Mouse (Mus musculus) heart, postnatal 25 days (tissue): ENCODE measurements at regions not wholly inside any gene's neighbourhood (a gene's known extent, or its start where the extent isn't known, plus 50 kb on each side); places are given as distances from the start of the nearest gene placed in this dataset.

Experiments
- DNase-seq: peaks from one replicate; pipeline ENCODE4 v3.0.0; 2022; ENCODE audit warnings: low spot score
- intact Hi-C: fragments of 180-260 bp; cut with DNase I; formaldehyde crosslinking; loops from one replicate; pipeline ENCODE4 v1.15.1; 2025

DNA sequence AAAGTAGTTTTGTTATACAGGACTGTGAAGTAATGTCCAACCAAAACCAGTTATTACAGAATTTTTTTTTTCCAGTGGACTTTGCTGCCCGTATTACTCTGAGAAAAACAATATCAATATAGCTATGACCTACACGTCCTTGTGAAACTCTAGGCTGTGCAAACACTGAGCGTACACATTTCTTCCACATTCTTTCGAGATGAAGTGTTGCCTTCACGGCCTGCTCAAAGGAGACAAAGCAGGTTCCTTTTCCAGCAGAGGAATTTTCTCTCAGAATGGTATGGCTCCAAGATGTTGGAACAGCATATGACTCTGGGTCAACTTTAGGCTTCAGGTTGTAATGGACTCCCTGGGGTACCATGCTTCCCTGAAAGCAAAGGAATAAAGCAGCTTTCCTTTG, 463.6 kb downstream of the Epha4 start:
- intact Hi-C loops: no loop called here
- no peak for DNase-seq

DNA sequence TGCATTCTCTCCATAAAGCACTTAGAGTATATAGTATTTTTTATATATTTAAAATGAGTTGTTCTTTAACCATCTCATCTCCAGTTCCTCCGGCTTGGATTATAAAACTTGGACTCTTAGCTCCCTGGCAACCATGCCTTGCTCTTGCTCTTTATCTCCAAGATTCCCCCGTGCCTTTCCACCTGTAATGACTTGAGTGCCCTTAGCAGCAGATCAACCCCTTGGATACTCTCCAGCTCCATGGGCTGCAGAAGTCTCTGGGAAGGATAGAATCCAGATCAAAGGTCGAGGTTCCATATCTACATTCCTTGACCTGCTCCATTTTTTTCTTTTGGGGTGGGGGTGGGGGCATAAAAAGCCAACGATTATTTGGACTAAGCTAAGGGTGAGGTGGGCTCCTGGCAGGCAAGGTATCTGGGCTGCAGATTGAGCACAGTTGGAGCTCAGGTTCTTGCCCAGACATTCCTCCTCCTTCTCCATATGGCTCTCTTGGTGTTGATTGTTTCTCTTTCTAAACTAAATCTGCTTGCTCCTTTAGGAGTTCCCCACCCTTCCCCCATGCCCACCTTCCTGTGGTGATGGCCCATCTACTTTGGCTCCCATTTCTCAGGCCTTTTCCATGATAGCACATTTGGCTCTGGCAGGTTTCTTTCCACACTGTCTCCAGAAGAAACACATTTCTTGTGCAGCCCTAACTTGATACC, 460.9 kb downstream of the Epha4 start:
- intact Hi-C loops: no loop called here
- no peak for DNase-seq

DNA sequence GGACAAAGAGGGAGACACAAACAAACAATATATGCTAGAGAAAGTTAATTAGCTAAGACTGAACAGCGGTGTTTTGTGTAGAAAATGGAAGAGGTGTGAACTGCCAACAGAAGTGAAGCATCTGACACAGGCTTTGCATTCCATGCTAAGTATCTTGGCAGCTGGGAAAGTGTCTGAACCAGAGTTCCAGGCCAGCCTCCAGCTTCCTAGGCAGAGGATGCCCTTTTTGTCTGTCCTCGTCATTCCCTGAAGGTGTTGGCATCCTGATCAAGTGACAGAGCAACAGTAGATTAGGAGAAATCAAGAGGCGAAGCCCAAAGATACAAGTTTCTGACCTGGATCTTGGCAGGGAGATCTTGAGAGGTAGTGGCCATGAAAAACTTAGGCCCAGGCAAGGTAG, 452.4 kb downstream of the Epha4 start:
- no peak for DNase-seq
- intact Hi-C loops: loop anchor here (10.0 kb wide), 1 partner anchor 1128 kb away; no protein-coding TSS in a partner anchor

DNA sequence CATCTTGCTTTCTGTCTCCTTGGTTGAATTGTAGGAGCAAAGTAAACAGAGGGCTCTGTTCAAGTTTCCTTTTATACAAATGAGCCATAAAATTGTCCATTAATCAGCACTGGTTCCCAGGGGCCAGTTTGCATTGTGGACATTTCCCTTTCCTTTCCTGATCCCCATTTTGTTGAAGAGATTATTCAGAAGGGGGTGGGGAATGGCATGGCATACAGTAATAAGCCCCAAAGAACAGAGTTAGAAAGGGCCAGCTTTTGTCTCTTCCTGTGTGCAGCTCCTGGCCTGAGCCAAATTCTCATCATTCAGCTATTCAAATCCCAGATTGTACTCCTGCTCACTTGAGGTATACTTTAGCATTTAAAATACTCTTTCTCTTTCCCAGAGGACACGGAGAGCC, 441.8 kb downstream of the Epha4 start:
- DNase-seq: no peak
- intact Hi-C loops: no loop called here

DNA sequence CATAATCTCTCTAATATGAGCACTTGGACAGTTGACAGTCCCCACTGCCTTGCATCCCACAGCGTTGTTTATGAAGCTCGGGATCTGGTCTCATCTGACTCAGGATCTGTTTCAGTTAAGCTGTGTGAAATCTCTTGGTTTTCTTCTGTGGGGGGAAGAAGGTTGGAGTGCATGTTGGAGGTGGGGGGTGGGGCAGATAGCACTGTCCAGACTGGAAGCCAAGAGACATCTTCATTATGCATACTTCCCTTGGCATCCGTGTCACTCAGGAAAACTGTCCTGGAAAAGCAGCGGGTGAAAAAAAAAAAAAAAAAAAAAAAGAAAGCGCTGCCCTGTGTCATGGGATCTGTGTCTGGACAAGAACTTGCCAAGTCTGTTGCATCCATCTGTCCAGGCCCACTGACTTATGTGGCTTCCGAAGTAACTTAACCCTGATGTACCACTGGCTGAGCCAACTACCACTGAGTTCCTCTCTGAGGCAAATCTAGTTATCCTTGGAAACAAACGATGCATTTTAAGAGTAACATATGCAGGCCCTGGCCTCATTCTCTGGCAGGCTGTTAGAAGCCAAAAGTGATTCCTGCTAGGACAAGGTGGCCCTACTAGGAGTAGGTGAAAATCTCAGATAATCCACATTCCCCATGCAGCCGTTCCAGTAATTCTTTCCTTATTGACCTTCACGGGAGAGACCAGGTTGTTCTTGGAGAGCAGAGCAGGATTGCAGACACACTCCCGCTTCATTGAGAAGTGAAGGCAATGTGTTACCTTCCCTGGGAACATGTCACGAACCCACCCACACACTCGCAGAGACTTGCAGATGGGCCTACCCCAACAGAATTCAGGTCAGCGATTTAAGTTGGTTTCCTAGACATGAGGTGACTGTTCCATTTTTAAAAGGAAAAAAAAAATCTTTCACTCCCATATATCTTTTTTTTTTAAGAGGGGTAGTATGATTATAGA, 439.7 kb downstream of the Epha4 start:
- intact Hi-C loops: no loop called here
- DNase-seq: no peak

DNA sequence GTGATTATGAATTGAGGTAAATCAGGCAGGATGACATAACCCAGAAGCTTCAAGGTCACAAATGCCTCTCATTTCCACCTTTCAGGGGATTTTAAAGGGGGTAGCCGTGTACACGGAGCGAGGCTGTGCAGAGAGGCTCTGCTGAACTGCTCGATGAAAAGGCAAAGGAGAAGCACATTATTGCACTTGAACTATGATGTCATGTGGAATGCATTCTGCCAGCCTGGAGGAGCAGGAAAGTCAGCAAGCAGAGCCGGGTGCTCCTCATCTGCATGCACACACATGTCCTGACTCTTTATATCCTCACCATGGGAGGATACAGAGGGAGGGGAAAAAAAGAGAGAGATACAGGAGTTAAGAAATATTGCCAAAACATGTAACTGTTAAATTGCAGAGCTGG, 434.1 kb downstream of the Epha4 start:
- intact Hi-C loops: loop anchor here (5.0 to 10.0 kb wide), 2 partner anchors 437 to 1156 kb away; partner anchors contain the start of gene Epha4
- no peak for DNase-seq

DNA sequence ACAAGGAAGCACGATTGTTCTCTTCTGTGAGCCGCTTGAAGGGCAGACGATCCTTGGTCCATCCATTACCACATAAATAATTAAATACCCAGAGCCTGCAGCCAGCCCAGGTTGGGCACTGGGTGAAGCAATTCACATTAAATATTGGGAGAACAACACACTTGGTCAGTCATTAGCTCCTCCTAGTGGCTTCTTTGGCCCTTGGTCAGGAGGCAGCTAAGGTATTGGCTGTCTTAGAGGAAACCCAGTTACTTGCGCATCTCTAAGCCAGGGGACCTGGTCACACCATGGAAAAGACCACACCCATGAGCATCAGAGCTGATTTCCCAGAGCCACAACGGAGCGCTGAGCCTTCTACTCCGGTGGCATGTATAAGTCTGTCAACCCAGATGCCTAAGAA, 433.2 kb downstream of the Epha4 start:
- DNase-seq: no peak
- intact Hi-C loops: loop anchor here (5.0 to 10.0 kb wide), 2 partner anchors 436 to 1157 kb away; partner anchors contain the start of gene Epha4

DNA sequence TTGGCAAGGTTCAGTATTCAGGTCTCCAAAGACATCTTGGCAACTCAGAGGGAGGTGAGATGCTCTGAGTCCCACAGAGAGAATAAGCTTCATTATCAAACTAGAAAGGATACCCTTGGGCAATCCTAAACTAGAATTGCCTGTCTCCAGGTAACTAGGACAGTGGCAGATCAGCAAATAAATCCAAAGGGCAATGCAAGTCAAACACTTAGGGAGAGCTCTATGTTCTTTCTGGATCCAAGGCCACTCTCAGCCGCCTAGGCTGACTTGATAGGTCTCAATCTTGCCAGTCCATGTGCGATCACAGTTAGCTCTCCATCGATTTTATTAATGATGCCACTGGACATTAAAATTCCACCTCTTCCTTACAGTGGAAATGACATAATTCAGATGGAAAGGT, 432.5 kb downstream of the Epha4 start:
- no peak for DNase-seq
- intact Hi-C loops: loop anchor here (5.0 to 10.0 kb wide), 2 partner anchors 435 to 1158 kb away; partner anchors contain the start of gene Epha4

DNA sequence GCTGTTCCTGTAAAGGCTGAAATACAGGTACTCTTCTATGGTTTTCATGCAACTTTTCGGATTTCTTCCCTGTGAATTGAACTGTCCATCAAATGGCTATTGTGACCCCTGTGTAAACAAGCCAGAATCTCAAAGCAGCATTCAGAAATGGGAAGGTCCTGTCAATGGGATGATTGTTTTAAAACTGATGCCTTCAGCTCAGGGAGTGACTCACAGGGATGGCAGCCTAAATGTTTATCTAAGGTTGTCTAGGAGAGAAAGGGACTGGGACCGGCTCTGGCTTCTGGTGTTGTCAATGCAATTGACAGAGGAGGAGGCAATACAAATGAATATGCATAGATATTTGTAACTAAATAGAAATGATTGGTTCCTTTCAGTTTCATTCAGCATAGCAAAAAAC, 421.3 kb downstream of the Epha4 start:
- DNase-seq: no peak
- intact Hi-C loops: no loop called here

DNA sequence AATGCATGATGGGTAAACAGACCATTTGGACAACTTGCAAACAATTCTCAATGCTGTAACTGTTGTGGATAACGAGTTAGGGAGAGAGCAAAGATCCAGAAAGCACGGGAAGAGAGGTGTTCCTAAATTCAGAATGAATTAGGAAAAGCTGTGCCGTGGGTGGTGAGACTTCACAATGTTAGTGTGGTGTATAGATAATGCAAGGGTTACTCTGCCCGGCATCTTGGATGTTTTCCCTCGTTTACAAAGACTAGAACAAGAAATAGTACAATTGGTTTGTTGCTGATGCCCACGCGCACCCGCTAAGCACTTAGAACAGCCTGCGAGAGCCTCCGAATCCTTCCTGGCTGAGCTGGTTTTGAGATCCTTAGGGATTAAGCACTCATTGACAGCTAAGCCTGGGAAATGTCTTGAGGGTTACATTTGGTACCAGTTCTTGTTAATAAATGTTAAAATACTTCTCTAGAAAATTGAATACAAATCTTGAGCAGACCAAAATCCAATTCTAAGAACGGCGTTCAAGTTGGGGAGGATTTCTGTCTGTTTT, 413.1 kb downstream of the Epha4 start:
- DNase-seq: no peak
- intact Hi-C loops: no loop called here

DNA sequence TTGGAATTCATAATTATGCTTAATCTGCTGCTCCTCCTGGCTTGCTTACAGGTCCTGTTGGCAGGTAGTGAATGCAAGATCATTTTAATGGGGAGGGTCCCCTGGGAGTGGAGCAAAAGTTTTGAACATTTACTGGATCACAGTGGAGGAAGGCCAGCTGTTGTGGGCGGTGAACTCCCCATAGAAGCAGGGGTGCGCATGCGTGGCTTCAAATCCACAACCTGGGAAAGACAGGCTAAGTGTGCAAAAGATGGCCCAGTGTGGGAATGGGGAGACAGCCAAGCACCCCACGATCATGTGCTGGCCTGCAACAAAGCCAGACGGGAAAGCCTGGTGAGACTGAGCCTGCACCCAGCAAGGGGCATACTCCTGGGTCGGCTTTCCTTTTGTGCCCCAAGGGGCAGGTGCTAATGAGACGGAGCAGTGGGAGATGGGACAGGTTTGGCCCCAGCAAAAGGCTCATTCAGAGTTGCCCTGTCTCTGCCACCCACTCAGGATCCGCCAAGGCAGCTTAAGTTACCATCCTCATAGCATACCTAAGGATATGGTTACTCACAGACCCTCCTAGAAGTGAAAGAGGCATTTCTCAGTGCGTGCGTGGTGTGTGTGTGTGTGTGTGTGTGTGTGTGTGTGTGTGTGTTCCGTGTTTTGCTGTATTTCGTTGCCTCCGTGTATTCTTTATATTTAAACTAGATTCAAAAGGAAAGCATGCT, 412.3 kb downstream of the Epha4 start:
- intact Hi-C loops: no loop called here

DNA sequence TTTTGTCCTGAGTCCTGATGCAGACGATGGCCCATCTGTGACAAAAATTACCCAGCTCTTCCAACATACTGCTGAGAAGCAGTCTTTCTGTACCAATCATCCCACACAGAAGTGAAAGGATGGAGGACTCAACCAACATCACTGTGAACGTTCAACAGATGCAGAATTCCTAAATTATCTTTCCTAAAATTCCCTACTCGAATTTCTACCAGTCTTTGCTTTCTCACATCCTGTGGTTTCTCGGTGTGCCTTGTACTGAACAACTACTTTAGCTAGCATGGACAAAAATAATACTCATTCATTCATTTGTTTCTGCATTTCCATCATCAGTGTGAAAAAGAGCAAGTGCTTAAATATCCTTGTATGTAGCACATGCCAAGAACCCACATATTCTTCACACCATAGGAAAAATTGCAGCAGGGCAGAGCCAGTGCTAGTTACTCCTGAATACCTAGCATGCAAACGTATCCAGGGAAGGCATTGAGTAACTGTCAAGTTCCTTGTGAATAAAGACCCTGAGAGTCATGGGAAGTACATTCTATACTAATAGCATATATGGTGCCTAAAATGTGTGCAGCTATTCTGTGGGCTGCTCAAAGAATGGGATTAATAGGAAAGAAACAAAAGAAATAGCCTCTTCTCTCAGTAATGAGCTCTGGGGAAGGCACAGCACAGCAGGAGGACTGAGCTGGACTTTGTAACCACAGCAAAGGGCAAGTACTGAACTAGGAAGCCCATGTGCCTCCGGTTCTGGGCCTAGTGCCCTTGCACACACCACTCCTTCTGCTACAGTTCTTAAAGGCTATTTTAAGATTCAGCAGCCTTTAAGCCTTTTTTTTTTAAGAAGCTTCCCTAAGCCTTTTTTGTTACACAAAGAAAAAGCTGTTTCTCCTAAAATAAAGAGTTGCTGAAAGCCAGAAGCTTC, 404.8 kb downstream of the Epha4 start:
- intact Hi-C loops: no loop called here
- DNase-seq: no peak

More for the DNA sequence above, 412.3 kb downstream of the Epha4 start:
- peak; percentile 29 for DNase-seq

DNA sequence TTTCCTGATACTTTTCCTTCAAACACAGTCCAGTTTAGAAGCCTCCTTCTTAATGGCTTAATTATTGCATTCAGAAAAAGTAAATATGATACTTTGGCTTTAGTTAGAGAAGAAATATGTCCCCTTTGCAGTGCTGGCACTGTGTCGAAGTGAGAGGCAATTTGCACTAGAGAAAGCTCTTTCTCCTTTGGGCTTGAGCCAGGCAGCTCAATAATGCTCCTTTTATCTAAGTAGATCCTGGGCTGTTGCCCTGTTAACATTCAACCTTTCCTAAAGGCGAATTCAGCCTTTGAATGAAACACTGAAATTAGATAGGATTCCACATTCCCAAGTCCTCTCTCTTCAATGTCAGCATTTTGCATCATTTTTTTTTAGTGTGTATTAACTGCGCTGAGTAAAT, 386.5 kb downstream of the Epha4 start:
- intact Hi-C loops: no loop called here
- no peak for DNase-seq

DNA sequence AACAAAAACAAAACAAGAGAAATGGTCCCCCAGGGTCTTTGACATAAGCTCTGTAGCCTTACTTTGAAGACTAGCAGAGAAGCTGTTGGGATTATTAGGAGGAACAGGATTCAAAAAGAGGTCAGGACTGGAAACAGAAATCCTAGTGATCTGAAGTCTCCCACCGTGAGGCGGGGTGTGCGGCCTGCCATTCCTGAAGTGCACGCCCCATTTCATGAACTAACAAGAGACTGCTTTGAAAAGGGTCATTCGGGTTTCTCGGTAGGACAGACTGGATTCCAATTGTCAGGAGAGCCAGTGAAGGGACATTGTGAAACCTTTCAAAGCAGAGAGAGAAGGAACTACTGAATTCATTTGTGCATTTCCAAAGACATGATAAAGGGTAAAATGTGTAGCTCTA, 377.2 kb downstream of the Epha4 start:
- DNase-seq: no peak
- intact Hi-C loops: no loop called here

DNA sequence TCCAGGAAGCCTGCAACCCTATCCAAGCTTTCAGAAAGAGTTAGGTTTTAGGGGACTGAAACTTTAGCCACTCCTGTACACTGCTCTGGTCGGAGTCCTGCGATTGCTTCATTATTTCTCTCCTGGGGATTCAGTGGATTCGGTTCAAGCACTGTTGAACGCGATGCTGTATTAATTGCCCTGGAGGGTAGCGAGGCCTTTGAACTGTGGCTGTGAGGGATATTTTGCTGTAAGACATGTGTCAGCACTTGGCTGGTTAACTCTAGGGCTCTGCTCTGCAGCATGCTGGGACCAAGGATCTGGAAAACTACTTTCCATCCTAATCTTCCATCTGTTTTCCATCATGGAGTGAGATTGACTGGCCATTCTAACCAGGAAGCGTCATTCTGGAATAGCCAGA, 374.0 kb downstream of the Epha4 start:
- peak; percentile 32 for DNase-seq
- intact Hi-C loops: loop anchor here (10.0 kb wide), 1 partner anchor 114 kb away; no protein-coding TSS in a partner anchor

DNA sequence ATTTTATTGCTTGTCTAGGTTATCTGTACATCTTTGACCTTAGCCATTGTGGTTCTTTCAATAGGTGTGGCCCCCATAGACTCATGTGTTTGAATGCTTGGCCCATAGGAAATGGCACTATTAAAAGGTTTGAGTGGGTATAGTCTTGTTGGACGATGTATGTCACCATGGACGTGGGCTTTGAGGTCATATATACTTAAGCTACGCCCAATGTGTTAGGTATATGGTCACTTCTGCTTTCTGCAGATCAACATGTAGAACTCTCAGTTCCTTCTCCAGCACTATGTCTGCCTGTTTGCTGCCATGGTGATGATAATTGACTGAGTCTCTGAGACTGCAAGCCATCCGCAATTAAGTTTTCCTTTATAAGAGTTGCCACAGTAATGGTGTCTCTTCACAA, 366.8 kb downstream of the Epha4 start:
- intact Hi-C loops: loop anchor here (10.0 kb wide), 1 partner anchor 107 kb away; no protein-coding TSS in a partner anchor
- no peak for DNase-seq

DNA sequence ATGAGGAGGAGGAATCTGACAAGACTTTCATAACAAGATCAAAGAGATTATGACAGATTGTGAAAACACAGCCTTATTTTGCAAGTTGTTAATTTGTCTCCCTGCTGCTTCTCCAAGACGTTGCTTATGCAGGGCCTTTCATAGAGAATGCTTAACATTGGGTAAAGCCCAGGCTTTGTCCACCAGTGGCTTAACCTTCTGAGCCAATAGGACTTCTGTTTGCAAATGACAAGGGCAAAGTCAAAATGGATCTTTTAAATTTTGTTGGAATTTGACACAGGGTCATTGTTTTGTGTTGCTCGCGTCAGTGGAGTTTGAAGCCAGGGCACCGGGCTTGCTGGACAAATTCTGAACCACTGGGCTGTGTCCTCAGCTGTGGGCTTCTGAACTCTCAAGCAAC, 346.6 kb downstream of the Epha4 start:
- DNase-seq: no peak
- intact Hi-C loops: no loop called here

DNA sequence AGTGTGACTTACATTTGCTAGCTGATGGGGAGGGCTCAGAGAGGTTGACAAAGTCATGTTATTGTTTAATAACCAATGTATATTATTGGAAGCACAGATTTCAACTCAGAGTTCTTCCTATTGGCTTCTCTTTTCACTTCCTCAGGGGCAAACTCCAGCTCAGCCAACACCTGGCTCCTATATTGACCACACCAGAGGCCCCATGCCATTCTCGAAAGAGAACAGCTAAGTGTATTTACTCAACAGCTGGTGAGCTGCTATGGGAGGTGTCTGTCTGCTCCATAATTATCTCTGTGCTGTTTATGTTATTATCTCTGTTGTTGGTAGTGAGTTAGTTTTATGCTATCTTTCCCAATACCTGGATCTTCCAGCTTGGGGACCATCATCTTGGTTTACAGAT, 342.4 kb downstream of the Epha4 start:
- DNase-seq: no peak
- intact Hi-C loops: no loop called here

DNA sequence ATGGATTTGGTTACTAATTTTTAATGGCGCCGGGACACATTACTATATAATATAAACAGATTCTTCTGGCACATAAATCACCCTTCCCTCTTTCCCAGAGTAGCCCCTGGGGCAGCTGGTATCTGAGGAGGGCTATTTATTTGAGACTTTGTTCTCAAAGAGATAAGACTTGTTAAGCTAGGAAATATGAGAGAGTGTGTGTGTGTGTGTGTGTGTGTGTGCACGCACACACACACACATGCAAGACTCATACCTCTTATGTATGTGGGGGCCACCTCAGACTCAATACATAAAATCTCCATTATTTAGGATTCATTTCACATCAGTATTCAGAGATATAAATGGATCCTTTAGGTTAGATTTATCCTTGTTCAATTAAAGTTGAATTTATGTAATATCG, 340.1 kb downstream of the Epha4 start:
- intact Hi-C loops: no loop called here
- DNase-seq: no peak
